Mouse (Mus musculus) liver, embryonic 15.5 days (tissue): ENCODE data around the gene Sstr4. TPM values are rescaled to one million over a fixed set of nuclear protein-coding genes. Genes with fewer than 3 reads are reported as not detected.

Experiments used
- ATAC-seq: fragments of 200-750 bp; cut with Nextera tagmentation; 2 replicates; pipeline ENCODE4 v1.8.0; 2017; ENCODE audit warnings: moderate number of reproducible peaks, mild to moderate bottlenecking, moderate library complexity; ENCODE audit not compliant: insufficient read depth
- H3K27ac ChIP-seq: fragments of 300-500 bp; sonication (generic); replicated peaks from 2 replicates; pipeline ENCODE4 v1.5.1; 2015; ENCODE audit warnings: mild to moderate bottlenecking, inconsistent platforms
- H3K27me3 ChIP-seq: fragments of 300-500 bp; sonication (generic); 2 replicates; pipeline ENCODE4 v1.6.1; 2015; ENCODE audit warnings: mild to moderate bottlenecking, inconsistent platforms
- H3K36me3 ChIP-seq: fragments of 300-500 bp; sonication (generic); replicated peaks from 2 replicates; pipeline ENCODE4 v1.6.1; 2015; ENCODE audit warnings: moderate library complexity, mild to moderate bottlenecking, inconsistent platforms
- H3K4me1 ChIP-seq: fragments of 300-500 bp; sonication (generic); replicated peaks from 2 replicates; pipeline ENCODE4 v1.6.1; 2015; ENCODE audit warnings: inconsistent platforms
- H3K4me2 ChIP-seq: fragments of 300-500 bp; sonication (generic); 2 replicates; pipeline ENCODE4 v1.6.1; 2015; ENCODE audit warnings: moderate library complexity, mild to moderate bottlenecking, inconsistent platforms
- H3K4me3 ChIP-seq: fragments of 300-500 bp; sonication (generic); replicated peaks from 2 replicates; pipeline ENCODE4 v1.5.1; 2015; ENCODE audit warnings: mild to moderate bottlenecking, inconsistent platforms
- H3K9ac ChIP-seq: fragments of 300-500 bp; sonication (generic); 2 replicates; pipeline ENCODE4 v1.6.1; 2015; ENCODE audit warnings: moderate library complexity, mild to moderate bottlenecking, inconsistent platforms
- H3K9me3 ChIP-seq: fragments of 300-500 bp; sonication (generic); replicated peaks from 2 replicates; pipeline ENCODE4 v1.6.1; 2016; ENCODE audit warnings: inconsistent platforms
- WGBS: fragments of 180-500 bp; shearing (Covaris S2); methylation state at CpG from one replicate; pipeline ENCODE4 v1.1.7; 2015; ENCODE audit warnings: mixed read lengths; ENCODE audit not compliant: insufficient replicate concordance; 5-methylcytosine and 5-hydroxymethylcytosine counted together
- polyA plus RNA-seq: library from polyadenylated mRNA; unstranded; fragments of >200 nt; fragmentation: Nextera tagmentation; extraction: Ambion mirVana; gene quantifications from 2 replicates; pipeline ENCODE4 v1.2.1, GENCODE M21; 2015

Gene Sstr4
- polyA plus RNA-seq, 1 experiment from 2014 or later = not detected

DNA sequence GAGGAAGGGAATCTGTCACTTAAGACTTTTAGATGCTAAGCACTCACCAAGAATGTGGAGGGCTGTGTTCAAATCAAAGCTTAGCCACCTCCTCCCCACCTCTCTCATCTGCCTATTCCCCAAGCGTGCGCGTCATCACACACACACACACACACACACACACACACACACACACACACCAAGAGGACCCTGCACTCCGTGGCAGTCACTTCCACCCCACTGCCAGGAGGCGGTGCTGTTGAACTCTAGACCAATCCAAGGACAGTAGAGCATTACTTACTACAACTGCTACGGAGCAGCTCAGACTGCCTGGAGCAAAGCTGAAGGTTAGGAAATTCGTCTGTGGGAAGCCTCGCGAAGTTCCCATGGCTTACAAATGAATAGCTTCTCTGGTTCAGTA lies 14.0 kb downstream of the Sstr4 start:
- 4% methylated on average over 9 of the region's 9 CpGs for WGBS
- Histone ChIP-seq H3K27me3 (peaks cover 36% of the 10 kb centered on the region), H3K4me2 (peak overlapping the region; percentile 61; the same call in 1 of the 2 replicates)

GRCm38 (mm10) chr2:148409821-148410220 lies 14.7 kb downstream of the Sstr4 start:
- Histone ChIP-seq H3K36me3 (no peaks in the 10 kb centered on the region), H3K4me3 (no peak overlapping the region), H3K9me3 (no peaks in the 10 kb centered on the region), H3K4me1 (peaks cover 24% of the 10 kb centered on the region), H3K9ac (no peak overlapping the region), H3K27ac (no peak overlapping the region), H3K27me3 (peaks cover 34% of the 10 kb centered on the region), H3K4me2 (no peak overlapping the region)
- ATAC-seq = no peak
- WGBS = 57% methylated on average over 1 of the region's 1 CpGs

More for the DNA sequence above, 14.0 kb downstream of the Sstr4 start:
- H3K36me3 ChIP-seq = no peaks in the 10 kb centered on the region
- H3K9me3 ChIP-seq = no peaks in the 10 kb centered on the region
- peak; percentile 65 for ATAC-seq
- H3K27ac ChIP-seq = no peak overlapping the region
- no peak overlapping the region for H3K4me3 ChIP-seq
- peaks cover 24% of the 10 kb centered on the region for H3K4me1 ChIP-seq
- no peak overlapping the region for H3K9ac ChIP-seq

- WGBS = 57% methylated on average over 3 of the region's 3 CpGs
- ATAC-seq = no peak
- H3K9ac ChIP-seq = no peak overlapping the region
These were observed 24.0 kb downstream of the Sstr4 start for GRCm38 (mm10) chr2:148419151-148419550.

GRCm38 (mm10) chr2:148419776-148420175 lies 24.6 kb downstream of the Sstr4 start:
- WGBS = 72% methylated on average over 2 of the region's 2 CpGs
- H3K9ac ChIP-seq = no peak overlapping the region
- H3K4me1 ChIP-seq = no peaks in the 10 kb centered on the region
- no peak overlapping the region for H3K4me3 ChIP-seq
- H3K9me3 ChIP-seq = no peaks in the 10 kb centered on the region
- no peak overlapping the region for H3K4me2 ChIP-seq
- no peak overlapping the region for H3K27ac ChIP-seq
- no peaks in the 10 kb centered on the region for H3K36me3 ChIP-seq
- no peak for ATAC-seq
- no peaks in the 10 kb centered on the region for H3K27me3 ChIP-seq

More at GRCm38 (mm10) chr2:148419151-148419550, 24.0 kb downstream of the Sstr4 start:
- H3K4me2 ChIP-seq = no peak overlapping the region
- H3K9me3 ChIP-seq = no peaks in the 10 kb centered on the region
- no peaks in the 10 kb centered on the region for H3K36me3 ChIP-seq
- no peak overlapping the region for H3K4me3 ChIP-seq
- no peaks in the 10 kb centered on the region for H3K4me1 ChIP-seq
- no peak overlapping the region for H3K27ac ChIP-seq
- H3K27me3 ChIP-seq = no peaks in the 10 kb centered on the region

DNA sequence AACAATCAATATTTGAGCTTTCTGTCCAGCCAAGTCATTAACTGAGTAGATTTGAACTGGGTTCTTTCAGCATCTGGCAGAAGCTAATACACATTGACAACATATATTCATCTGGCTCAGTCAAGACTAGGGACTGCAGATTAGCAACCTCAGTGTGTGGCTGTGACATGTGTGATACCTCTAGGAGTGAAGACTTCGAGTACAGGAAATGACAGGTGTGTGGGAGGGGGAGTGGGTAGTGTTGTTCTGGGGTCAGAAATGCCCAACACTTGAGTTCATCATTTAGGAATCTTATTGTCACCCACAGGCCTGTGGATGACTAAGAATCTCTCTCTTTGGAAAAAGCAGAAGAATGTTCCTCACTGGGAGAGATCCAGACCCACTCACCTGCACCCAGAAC lies 26.0 kb downstream of the Sstr4 start:
- Histone ChIP-seq H3K27ac (no peak overlapping the region), H3K4me2 (no peak overlapping the region), H3K4me3 (no peak overlapping the region), H3K27me3 (no peaks in the 10 kb centered on the region), H3K9me3 (no peaks in the 10 kb centered on the region), H3K36me3 (no peaks in the 10 kb centered on the region), H3K9ac (no peak overlapping the region), H3K4me1 (no peaks in the 10 kb centered on the region)
- 31% methylated on average over 1 of the region's 1 CpGs for WGBS
- no peak for ATAC-seq

GRCm38 (mm10) chr2:148421706-148422105 lies 26.6 kb downstream of the Sstr4 start:
- no peak overlapping the region for H3K9ac ChIP-seq
- H3K36me3 ChIP-seq = no peaks in the 10 kb centered on the region
- H3K9me3 ChIP-seq = no peaks in the 10 kb centered on the region
- H3K4me3 ChIP-seq = no peak overlapping the region
- H3K4me1 ChIP-seq = no peaks in the 10 kb centered on the region
- ATAC-seq = no peak
- WGBS = 40% methylated on average over 1 of the region's 1 CpGs
- H3K27me3 ChIP-seq = no peaks in the 10 kb centered on the region
- H3K27ac ChIP-seq = no peak overlapping the region
- no peak overlapping the region for H3K4me2 ChIP-seq

GRCm38 (mm10) chr2:148425709-148426382 lies 30.7 kb downstream of the Sstr4 start:
- Histone ChIP-seq H3K27me3 (no peaks in the 10 kb centered on the region), H3K9ac (no peak overlapping the region), H3K36me3 (no peaks in the 10 kb centered on the region), H3K4me3 (no peak overlapping the region), H3K9me3 (no peaks in the 10 kb centered on the region), H3K4me1 (no peaks in the 10 kb centered on the region), H3K4me2 (no peak overlapping the region), H3K27ac (no peak overlapping the region)
- WGBS = 36% methylated on average over 5 of the region's 5 CpGs
- no peak for ATAC-seq

GRCm38 (mm10) chr2:148427553-148427952 lies 32.4 kb downstream of the Sstr4 start:
- Histone ChIP-seq H3K9me3 (no peaks in the 10 kb centered on the region), H3K4me1 (no peaks in the 10 kb centered on the region), H3K36me3 (no peaks in the 10 kb centered on the region)

GRCm38 (mm10) chr2:148428523-148428922 lies 33.4 kb downstream of the Sstr4 start:
- H3K36me3 ChIP-seq = no peaks in the 10 kb centered on the region
- H3K27ac ChIP-seq = no peak overlapping the region
- no peak for ATAC-seq
- WGBS = 45% methylated on average over 3 of the region's 3 CpGs
- no peak overlapping the region for H3K9ac ChIP-seq
- H3K4me1 ChIP-seq = no peaks in the 10 kb centered on the region
- no peaks in the 10 kb centered on the region for H3K9me3 ChIP-seq
- H3K27me3 ChIP-seq = no peaks in the 10 kb centered on the region
- no peak overlapping the region for H3K4me3 ChIP-seq
- no peak overlapping the region for H3K4me2 ChIP-seq

More at GRCm38 (mm10) chr2:148427553-148427952, 32.4 kb downstream of the Sstr4 start:
- Histone ChIP-seq H3K27me3 (no peaks in the 10 kb centered on the region), H3K4me2 (no peak overlapping the region), H3K27ac (no peak overlapping the region), H3K9ac (no peak overlapping the region), H3K4me3 (no peak overlapping the region)
- no peak for ATAC-seq
- WGBS = 58% methylated on average over 3 of the region's 3 CpGs

- Histone ChIP-seq H3K9ac (no peak overlapping the region), H3K36me3 (no peaks in the 10 kb centered on the region), H3K27ac (no peak overlapping the region), H3K4me3 (no peak overlapping the region), H3K27me3 (no peaks in the 10 kb centered on the region), H3K4me1 (no peaks in the 10 kb centered on the region), H3K4me2 (no peak overlapping the region), H3K9me3 (no peaks in the 10 kb centered on the region)
- ATAC-seq = no peak
These were observed 33.9 kb downstream of the Sstr4 start for GRCm38 (mm10) chr2:148429001-148429505.

DNA sequence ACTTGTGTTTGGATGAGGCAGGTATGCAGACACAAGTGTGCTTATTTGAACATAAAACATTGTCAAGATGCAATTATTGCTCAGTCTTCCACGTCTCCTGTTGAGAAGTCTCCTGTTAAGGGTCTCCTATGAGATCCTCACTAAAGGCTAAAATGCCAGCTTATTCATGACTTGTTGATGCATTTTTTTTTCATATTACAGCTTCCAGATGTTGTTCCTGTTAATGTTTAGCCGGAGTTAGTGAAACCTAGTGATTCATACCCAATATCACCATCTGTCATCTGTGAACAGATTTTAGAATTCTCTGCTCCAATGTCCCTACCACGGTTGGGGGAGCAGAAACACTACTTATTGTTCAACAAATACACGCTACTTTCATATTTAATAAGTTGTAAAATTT lies 35.8 kb downstream of the Sstr4 start:
- Histone ChIP-seq H3K4me1 (no peaks in the 10 kb centered on the region), H3K9me3 (no peaks in the 10 kb centered on the region), H3K36me3 (no peaks in the 10 kb centered on the region), H3K27me3 (no peaks in the 10 kb centered on the region), H3K4me2 (no peak overlapping the region), H3K9ac (no peak overlapping the region), H3K27ac (no peak overlapping the region), H3K4me3 (no peak overlapping the region)
- no peak for ATAC-seq
- WGBS = 58% methylated on average over 4 of the region's 4 CpGs

GRCm38 (mm10) chr2:148432346-148432745 lies 37.2 kb downstream of the Sstr4 start:
- 36% methylated on average over 2 of the region's 2 CpGs for WGBS
- Histone ChIP-seq H3K4me3 (no peak overlapping the region), H3K9ac (no peak overlapping the region), H3K4me2 (no peak overlapping the region), H3K27ac (no peak overlapping the region), H3K9me3 (no peaks in the 10 kb centered on the region), H3K36me3 (no peaks in the 10 kb centered on the region), H3K4me1 (no peaks in the 10 kb centered on the region), H3K27me3 (no peaks in the 10 kb centered on the region)
- no peak for ATAC-seq
